Mouse (Mus musculus): ENCODE measurements at regions not wholly inside any gene's neighbourhood (a gene's known extent, or its start where the extent isn't known, plus 50 kb on each side); places are given as distances from the start of the nearest gene placed in this dataset.

DNA sequence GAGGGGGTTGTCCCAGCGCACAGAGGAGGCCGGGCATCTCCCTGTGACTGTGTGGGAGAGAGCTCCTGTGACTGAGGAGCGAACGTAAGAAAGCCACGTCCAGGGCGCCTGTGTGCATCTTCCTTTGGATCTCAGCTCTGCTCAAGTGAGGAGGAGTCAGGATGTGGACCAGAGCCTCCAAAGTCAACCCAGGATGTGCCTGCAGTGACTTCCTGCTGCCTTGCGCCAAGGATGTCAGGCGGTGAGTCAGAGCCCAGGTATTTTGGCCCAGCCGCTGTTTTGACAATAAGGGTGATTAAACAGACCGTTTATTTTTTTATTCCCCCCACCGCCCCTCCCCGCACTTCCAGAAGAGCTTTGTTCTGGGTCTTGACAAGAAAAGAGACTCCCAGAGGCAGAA is 94.5 kb downstream of the Tfap2c start:
- Histone ChIP-seq H3K4me1 (ENCODE audit: control insufficient read depth) (no peaks in the 10 kb centered on the region), H3K9me3 (ENCODE audit: control insufficient read depth, low read length) (peaks cover 9% of the 10 kb centered on the region), H3K36me3 (ENCODE audit: control insufficient read depth) (no peaks in the 10 kb centered on the region), H3K4me3 (replicated peaks) (no peak overlapping the region), H3K27me3 (ENCODE audit: control insufficient read depth) (peaks cover 2% of the 10 kb centered on the region; the same call in 1 of the 2 replicates)
- TF ChIP-seq TAL1 (IDR thresholded peaks at IDR 0.05; ENCODE audit: low read length) (no peak), GATA1 (IDR thresholded peaks at IDR 0.05; ENCODE audit: low read length) (no peak)

DNA sequence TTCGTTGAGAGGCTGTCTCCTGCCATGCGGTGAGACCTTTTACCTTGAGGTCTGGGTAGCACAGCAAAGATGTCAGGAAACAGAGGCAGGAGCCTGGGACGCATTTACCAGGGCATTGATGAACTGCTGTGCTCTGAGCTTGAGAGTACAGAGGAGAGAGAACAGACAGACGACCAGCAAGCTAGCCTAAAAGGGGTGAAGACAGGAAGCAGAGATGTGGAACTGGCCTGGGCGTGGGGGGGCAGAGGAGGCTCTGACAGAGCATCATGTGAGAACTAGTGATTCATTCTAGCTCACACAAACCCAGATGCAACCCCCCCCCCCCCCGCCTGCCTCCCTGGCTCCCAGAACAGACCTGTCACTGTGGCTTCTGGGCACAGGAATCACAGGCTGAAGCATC is 95.1 kb downstream of the Tfap2c start:
- Histone ChIP-seq H3K36me3 (ENCODE audit: control insufficient read depth) (no peaks in the 10 kb centered on the region), H3K4me3 (replicated peaks) (no peak overlapping the region), H3K9me3 (ENCODE audit: control insufficient read depth, low read length) (peaks cover 9% of the 10 kb centered on the region), H3K27me3 (ENCODE audit: control insufficient read depth) (peaks cover 2% of the 10 kb centered on the region; the same call in 1 of the 2 replicates), H3K4me1 (ENCODE audit: control insufficient read depth) (no peaks in the 10 kb centered on the region)
- TF ChIP-seq TAL1 (IDR thresholded peaks at IDR 0.05; ENCODE audit: low read length) = no peak
- TF ChIP-seq GATA1 (IDR thresholded peaks at IDR 0.05; ENCODE audit: low read length) = no peak

GRCm38 (mm10) chr2:172648072-172648471 is 98.7 kb downstream of the Tfap2c start:
- H3K4me3 ChIP-seq (replicated peaks) = no peak overlapping the region
- no peaks in the 10 kb centered on the region for H3K4me1 ChIP-seq (ENCODE audit: control insufficient read depth)
- H3K9me3 ChIP-seq (ENCODE audit: control insufficient read depth, low read length) = no peaks in the 10 kb centered on the region
- peaks cover 2% of the 10 kb centered on the region; the same call in 1 of the 2 replicates for H3K27me3 ChIP-seq (ENCODE audit: control insufficient read depth)
- no peaks in the 10 kb centered on the region for H3K36me3 ChIP-seq (ENCODE audit: control insufficient read depth)
- TF ChIP-seq GATA1 (IDR thresholded peaks at IDR 0.05; ENCODE audit: low read length) = no peak
- TF ChIP-seq TAL1 (IDR thresholded peaks at IDR 0.05; ENCODE audit: low read length) = no peak

DNA sequence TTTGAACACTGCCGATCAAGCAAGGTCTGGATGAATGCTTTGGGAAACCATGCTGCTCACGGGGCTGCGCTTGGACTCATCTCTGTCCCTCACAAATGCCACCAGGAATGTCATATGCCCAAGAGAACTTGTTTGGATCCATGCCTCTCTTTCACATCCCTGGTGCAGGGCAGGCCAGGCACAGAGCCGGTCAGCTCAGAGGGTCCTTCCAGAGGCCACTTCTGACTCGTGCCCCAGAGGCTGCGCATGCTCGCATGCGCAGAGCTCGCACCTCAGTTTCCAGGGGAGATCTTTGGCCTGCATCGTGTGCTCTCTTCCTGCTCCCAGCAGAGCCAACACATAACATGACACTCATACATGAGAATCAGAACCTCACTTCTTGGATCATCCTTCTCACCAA is 111.1 kb downstream of the Tfap2c start:
- Histone ChIP-seq H3K4me1 (ENCODE audit: control insufficient read depth) (no peaks in the 10 kb centered on the region), H3K27me3 (ENCODE audit: control insufficient read depth) (peaks cover 25% of the 10 kb centered on the region), H3K36me3 (ENCODE audit: control insufficient read depth) (no peaks in the 10 kb centered on the region), H3K9me3 (ENCODE audit: control insufficient read depth, low read length) (no peaks in the 10 kb centered on the region; the same call in 1 of the 2 replicates), H3K4me3 (replicated peaks) (no peak overlapping the region)
- TF ChIP-seq TAL1 (IDR thresholded peaks at IDR 0.05; ENCODE audit: low read length) (no peak), GATA1 (IDR thresholded peaks at IDR 0.05; ENCODE audit: low read length) (no peak)

DNA sequence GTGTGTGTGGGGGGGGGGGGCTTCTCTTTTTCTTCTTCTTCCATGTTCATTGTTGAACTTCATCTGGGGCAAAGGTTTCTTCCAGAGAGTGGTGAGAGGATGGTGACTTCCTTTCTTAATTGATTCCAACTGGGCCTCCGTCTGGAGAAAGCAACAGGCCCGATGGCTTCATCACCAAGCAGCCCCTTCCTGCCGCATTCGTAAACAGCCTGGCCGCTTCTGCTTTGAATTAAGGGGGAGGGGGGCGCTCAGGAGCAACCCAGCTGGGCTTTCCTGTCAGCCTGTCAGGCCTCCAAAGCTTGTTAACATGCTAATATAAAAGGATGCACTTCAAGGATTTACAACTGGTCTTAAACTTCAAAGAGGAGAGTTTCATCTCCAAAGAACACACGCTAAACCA is 111.5 kb downstream of the Tfap2c start:
- H3K4me1 ChIP-seq (ENCODE audit: control insufficient read depth) = no peaks in the 10 kb centered on the region
- TF ChIP-seq TAL1 (IDR thresholded peaks at IDR 0.05; ENCODE audit: low read length) = no peak
- TF ChIP-seq GATA1 (IDR thresholded peaks at IDR 0.05; ENCODE audit: low read length) = no peak
- no peaks in the 10 kb centered on the region for H3K36me3 ChIP-seq (ENCODE audit: control insufficient read depth)
- no peak overlapping the region for H3K4me3 ChIP-seq (replicated peaks)
- peaks cover 25% of the 10 kb centered on the region for H3K27me3 ChIP-seq (ENCODE audit: control insufficient read depth)
- H3K9me3 ChIP-seq (ENCODE audit: control insufficient read depth, low read length) = no peaks in the 10 kb centered on the region; the same call in 1 of the 2 replicates

DNA sequence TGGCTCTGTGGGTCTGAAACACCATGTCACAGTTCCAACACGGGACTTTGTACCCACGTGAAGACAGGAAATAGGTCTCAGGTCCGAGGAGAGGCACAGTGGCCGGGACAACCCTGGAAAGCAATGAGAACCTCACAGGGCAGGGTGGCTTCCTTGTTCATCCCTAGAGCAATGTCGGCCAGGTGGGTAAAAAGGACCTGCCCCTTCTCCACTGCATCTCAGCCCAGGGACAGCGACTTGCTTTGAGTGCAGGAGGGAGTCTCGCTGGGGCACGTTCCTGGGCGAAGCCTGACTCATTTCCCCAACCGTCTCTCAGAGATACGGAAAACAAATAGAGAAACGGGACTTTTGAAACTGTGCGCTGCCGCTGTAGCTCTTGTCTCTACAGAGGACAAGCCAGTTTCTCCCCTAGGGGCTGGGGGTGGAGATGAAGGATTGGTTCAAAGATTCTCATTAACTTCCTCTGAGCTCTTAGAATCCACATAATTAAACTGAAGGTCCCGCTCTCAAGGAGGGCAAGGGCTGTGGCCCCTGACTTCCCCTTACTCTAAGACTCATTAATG is 112.1 kb downstream of the Tfap2c start:
- H3K9me3 ChIP-seq (ENCODE audit: control insufficient read depth, low read length) = no peaks in the 10 kb centered on the region; the same call in 1 of the 2 replicates
- H3K4me3 ChIP-seq (replicated peaks) = no peak overlapping the region
- peaks cover 25% of the 10 kb centered on the region for H3K27me3 ChIP-seq (ENCODE audit: control insufficient read depth)
- TF ChIP-seq GATA1 (IDR thresholded peaks at IDR 0.05; ENCODE audit: low read length) (no peak), TAL1 (IDR thresholded peaks at IDR 0.05; ENCODE audit: low read length) (no peak)
- no peaks in the 10 kb centered on the region for H3K4me1 ChIP-seq (ENCODE audit: control insufficient read depth)
- H3K36me3 ChIP-seq (ENCODE audit: control insufficient read depth) = no peaks in the 10 kb centered on the region

DNA sequence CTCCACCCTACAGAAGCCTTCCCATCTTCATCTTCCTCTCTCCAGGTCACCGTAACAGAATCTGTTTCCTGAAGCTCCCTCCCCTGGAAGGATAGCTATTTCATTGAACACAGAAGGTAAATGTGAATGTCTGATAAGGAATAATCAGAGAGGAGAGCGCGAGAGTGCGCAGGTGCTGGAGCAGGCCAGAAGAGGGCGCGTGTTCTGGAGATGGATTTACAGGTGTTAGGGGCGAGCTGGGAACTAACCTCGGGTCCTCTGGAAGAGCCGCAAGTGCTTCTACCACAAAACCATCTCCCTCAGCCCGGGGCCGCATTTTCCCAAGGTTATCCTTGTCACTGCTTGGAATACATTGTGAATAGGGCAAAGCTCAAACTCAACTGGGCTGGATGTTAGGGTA is 112.8 kb downstream of the Tfap2c start:
- H3K9me3 ChIP-seq (ENCODE audit: control insufficient read depth, low read length) = no peaks in the 10 kb centered on the region; the same call in 1 of the 2 replicates
- H3K4me3 ChIP-seq (replicated peaks) = no peak overlapping the region
- H3K27me3 ChIP-seq (ENCODE audit: control insufficient read depth) = peaks cover 25% of the 10 kb centered on the region
- no peaks in the 10 kb centered on the region for H3K36me3 ChIP-seq (ENCODE audit: control insufficient read depth)
- H3K4me1 ChIP-seq (ENCODE audit: control insufficient read depth) = no peaks in the 10 kb centered on the region
- no peak for TF ChIP-seq TAL1 (IDR thresholded peaks at IDR 0.05; ENCODE audit: low read length)
- no peak for TF ChIP-seq GATA1 (IDR thresholded peaks at IDR 0.05; ENCODE audit: low read length)

GRCm38 (mm10) chr2:172663681-172664080 is 114.3 kb downstream of the Tfap2c start:
- H3K36me3 ChIP-seq (ENCODE audit: control insufficient read depth) = no peaks in the 10 kb centered on the region
- peaks cover 25% of the 10 kb centered on the region for H3K27me3 ChIP-seq (ENCODE audit: control insufficient read depth)
- no peak for TF ChIP-seq GATA1 (IDR thresholded peaks at IDR 0.05; ENCODE audit: low read length)
- no peak for TF ChIP-seq TAL1 (IDR thresholded peaks at IDR 0.05; ENCODE audit: low read length)
- H3K9me3 ChIP-seq (ENCODE audit: control insufficient read depth, low read length) = no peaks in the 10 kb centered on the region; the same call in 1 of the 2 replicates
- no peaks in the 10 kb centered on the region for H3K4me1 ChIP-seq (ENCODE audit: control insufficient read depth)
- H3K4me3 ChIP-seq (replicated peaks) = no peak overlapping the region

- no peak for TF ChIP-seq GATA1 (IDR thresholded peaks at IDR 0.05; ENCODE audit: low read length)
- TF ChIP-seq TAL1 (IDR thresholded peaks at IDR 0.05; ENCODE audit: low read length) = no peak
- Histone ChIP-seq H3K9me3 (ENCODE audit: control insufficient read depth, low read length) (peaks cover 3% of the 10 kb centered on the region; the same call in 1 of the 2 replicates), H3K36me3 (ENCODE audit: control insufficient read depth) (no peaks in the 10 kb centered on the region)
These were observed 123.7 kb downstream of the Tfap2c start for GRCm38 (mm10) chr2:172673081-172673480.

DNA sequence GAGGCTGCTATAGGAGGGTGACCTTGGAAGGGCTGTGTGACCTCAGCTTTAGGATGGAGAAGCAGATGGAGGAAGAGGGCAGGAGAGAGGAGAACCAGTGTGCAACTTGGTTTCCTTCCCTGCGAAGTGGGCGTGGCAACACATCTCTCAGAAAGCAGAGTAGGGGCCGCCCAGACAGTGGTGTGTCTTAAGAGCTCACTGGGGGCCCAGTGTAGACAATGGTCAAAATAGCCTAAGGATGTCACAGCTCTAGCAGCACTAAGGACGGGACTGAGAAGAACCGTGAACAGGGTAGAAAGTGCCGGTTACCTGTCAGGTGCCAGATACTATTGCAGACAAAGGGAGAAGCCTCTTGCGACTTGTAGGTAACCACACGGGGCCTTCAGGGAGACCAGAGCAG is 125.2 kb downstream of the Tfap2c start:
- TF ChIP-seq TAL1 (IDR thresholded peaks at IDR 0.05; ENCODE audit: low read length) = no peak
- no peak for TF ChIP-seq GATA1 (IDR thresholded peaks at IDR 0.05; ENCODE audit: low read length)
- no peak overlapping the region for H3K4me3 ChIP-seq (replicated peaks)

More at GRCm38 (mm10) chr2:172673081-172673480, 123.7 kb downstream of the Tfap2c start:
- H3K4me3 ChIP-seq (replicated peaks) = no peak overlapping the region
- H3K4me1 ChIP-seq (ENCODE audit: control insufficient read depth) = no peaks in the 10 kb centered on the region
- H3K27me3 ChIP-seq (ENCODE audit: control insufficient read depth) = no peaks in the 10 kb centered on the region

More for the DNA sequence above, 125.2 kb downstream of the Tfap2c start:
- Histone ChIP-seq H3K27me3 (ENCODE audit: control insufficient read depth) (no peaks in the 10 kb centered on the region), H3K4me1 (ENCODE audit: control insufficient read depth) (no peaks in the 10 kb centered on the region), H3K36me3 (ENCODE audit: control insufficient read depth) (no peaks in the 10 kb centered on the region), H3K9me3 (ENCODE audit: control insufficient read depth, low read length) (peaks cover 3% of the 10 kb centered on the region; the same call in 1 of the 2 replicates)
